Mouse (Mus musculus): ENCODE measurements around the gene Grik3.

DNA sequence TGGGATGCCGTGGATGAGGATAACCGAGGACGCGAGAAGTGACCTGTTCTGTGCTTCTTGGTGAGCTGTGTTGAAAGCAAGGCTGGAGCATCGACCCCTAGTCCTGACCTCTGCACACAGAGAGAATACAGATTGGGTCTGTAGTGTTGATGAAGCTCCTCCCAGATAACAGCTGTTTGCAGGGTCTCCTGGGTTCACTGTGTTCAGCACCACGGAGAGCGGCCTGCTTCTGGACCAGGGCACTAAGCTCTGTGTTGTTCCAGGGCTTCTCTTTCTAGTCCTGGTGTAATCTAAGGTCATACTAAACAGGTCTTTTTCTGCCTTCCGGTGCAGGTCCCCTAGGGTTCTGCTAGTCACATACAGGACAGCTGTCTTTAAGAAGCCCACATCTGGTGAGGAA, 12.4 kb downstream of the Grik3 start:
- TF ChIP-seq POLR2A (IDR thresholded peaks at IDR 0.05; ENCODE audit: low read depth, low read length) (no peak), CTCF (conservative IDR thresholded peaks at IDR 0.05; ENCODE audit: insufficient read depth, insufficient read length, low read depth, low read length) (no peak)
